Mouse (Mus musculus) thymus, postnatal 10 days (tissue): ENCODE measurements around the gene Lpcat2.

Source experiments
- DNase-seq, 2 experiments: peaks; one replicate each; pipeline ENCODE4 v3.0.0; 2021; ENCODE audit warnings: low spot score in 2 of 2

Gene Lpcat2

DNA sequence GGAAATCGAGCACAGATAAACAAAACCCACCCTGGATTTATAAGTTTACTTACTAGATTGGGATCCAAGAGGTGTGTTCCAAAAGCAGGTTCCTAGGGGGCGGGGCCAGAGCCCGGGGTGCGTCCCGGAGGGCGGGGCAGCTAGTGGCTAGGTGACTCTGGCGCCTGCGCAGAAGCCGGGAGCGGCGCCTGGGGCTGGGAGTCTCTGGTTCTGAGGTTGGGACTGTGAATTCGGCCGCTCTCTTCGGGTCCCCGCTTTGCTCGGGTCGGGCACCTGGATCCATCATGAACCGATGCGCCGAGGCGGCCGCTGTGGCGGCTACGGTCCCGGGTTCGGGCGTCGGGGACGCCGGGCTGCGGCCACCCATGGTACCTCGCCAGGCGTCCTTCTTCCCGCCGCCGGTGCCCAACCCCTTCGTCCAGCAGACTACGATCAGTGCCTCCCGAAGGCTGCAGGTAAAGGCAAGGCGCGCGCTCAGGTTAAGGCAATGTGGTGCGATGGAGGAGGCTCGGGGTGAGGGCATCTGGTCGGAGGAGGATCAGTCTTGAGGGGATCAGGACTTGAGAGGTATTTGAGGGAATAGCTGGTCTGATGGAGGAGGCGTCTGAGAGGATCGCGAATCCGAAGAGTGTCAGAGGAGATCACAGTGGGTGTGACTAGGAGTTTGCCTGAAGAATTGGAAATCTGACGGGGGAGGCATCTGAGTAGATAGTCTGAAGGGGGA lies at the start of gene Lpcat2:
TSS of gene Lpcat2 (plus strand) at position 169 of the 724 bp plus-strand sequence.
- peak in 1 of 2 experiments; percentile 18 for DNase-seq

DNA sequence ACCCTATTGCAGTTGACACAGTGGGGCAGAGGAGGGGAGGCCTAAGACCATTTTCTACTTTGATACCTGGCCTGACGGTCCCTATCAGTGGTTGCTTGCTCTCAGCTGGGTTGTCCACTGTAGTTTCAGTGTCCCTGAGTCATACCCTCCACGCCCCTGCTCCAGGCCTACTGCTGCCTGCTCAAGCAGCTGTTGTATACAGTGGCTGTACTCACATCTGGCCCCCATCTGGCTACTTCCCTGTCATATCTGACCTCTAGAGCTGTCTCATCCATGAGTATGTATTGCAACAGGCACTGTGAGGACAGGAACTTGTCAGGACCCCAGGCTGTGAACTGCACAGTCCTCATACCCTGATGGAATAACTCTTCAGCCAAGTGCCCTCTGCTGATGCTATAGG lies 42.4 kb upstream of the Lpcat2 start:
- no peak for DNase-seq

DNA sequence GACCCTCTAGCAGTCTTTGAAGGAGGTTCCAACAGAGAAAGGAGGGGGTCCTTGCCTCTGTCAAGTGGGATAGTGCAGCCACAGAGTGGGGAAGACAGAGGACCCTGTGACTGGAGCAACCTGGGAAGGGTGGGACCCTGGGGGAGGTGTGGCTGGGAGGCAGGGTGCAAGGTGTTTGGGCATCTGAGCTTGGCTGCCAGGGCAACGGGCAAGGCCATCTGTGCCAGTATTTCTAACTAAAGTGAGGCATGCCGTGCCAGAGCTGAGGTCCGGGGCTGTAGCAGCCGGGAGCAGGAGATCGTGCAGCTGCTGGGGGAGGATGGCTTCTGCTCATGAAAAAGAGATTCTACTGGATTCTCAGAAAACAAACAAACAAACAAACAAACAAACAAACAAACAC lies 39.5 kb upstream of the Lpcat2 start:
- no peak for DNase-seq

DNA sequence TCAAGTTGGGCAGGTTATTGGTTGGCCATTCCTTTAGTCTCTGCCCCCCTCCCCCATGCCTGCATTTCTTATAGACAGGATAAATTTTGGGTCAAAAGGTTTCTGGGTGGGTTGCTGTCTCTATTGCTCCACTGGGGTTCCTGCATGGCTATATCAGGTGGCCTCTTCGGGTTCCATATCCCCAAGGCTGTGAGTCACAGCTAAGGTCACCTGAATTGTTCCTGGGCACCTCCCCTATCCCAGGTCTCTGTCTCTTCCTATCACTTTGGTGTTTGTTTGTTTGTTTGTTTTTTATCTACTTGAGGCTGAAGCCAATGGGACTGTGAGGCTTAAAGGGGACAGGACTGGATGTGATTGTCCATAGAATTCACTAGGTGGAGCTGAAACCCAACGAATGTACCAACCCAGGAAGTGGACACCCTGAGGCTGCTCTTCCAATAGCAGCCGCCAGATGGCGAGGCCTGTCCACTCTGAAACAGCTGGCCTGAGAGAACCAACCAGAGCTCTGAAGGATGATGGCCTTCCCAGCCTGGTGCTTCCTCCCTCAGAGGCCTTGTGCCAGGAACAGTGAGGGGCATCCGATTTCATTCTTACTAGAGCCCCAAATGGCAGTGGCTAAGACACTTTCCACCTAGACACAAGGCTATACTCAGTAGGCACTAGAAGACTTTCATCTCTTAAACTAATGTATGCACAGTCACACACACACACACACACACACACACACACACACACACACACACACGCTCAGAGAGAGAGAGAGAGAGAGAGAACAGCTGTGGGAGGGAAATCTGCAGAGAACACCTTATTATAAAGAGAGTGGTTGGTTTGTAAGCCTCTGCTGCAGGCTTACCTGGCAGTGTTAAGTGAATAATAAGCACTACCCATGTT lies 37.0 kb upstream of the Lpcat2 start:
- peak in 1 of 2 experiments; percentile 45 for DNase-seq

DNA sequence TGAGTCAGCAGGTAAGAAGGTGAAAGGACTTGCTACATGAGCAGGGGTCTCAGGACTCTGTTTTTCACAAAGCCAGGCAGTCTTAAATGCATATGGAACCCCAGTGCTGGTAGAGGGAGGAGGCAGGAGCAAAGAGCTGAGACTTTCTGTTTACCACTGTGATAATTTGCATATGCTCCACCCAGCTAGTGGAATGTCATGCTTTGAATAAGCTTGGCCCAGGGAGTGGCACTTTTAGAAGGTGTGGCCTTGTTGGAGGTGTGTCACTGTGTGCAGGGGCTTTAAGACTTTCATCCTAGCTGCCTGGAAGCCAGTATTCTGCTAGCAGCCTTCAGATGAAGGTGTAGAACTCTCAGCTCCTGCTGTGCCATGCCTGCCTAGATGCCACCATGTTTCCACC lies 34.0 kb upstream of the Lpcat2 start:
- DNase-seq: no peak

DNA sequence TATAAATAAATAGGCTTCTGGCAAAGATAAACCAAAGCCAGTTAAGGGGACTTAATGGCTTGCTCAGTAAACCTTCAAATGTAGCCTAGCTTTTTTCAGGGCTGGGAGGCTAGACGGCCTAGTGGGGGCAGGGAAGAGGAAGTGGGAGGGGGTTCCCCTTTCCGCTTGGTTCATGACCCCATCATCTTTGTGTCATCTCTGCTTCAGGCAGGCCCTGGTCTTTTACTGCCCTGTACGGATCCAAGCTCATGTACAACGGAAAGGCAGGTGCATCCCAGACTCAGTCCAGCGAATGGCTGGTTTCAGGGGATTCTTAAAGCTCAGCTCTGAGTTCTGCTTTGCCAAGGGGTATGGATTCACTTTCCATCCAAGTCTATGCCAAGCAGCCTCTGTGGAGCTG lies 32.8 kb upstream of the Lpcat2 start:
- DNase-seq: no peak

DNA sequence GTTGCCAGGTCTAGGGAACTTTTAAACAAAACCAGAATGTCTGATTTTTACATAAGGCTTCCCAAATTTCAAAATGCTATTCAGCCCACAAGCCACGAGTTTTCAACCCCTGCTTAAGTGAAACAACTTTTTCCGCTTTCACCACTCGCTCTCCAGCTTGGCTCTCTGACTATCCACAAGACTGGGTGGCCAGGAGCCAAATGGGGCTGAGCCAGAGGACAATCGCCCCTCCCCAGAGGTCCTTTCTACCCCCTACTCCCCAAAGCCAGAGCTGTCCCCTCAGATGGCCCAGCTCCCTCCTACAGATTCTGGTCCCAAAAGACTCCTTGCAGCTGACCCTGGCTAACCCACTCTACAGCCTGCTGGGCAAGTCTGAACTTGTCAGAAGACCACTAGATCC lies 29.1 kb upstream of the Lpcat2 start:
- DNase-seq: no peak

DNA sequence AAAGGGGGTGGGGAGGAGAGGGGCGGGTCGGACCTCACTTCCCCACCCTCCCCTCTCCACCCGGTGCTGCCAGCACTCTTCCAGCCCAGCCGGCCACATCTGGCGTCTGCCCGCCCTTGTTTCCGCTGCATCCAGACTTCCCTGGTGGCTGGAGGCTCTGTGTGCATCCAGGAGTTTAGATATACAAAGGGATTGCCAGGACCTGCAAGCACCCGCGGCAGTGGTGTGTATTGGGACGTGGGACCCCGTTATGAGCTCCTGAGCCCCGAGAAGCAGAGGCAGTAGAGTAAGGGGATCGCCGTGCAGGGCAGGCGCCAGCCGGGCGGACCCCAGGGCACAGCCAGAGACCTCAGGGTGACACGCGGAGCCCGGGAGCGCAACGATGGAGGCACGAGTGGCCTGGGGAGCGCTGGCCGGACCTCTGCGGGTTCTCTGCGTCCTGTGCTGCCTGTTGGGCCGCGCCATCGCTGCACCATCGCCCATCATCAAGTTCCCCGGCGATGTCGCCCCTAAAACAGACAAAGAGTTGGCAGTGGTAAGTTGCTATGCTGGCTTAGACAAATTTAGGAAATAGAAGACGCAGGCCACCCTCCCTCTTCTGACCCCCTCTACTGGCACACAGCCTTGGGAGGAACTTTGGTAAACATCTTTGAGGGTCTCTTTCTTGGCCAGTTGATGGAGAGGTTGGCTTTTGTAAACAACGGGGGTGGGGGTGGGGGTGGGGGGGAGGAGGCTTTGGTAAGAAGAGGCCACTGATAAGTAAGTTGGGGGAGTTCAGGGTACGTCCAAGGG lies 27.7 kb upstream of the Lpcat2 start, which contains the start of gene Mmp2:
TSS of gene Mmp2 (plus strand) at position 49 of the 792 bp plus-strand sequence.
- DNase-seq: no peak

DNA sequence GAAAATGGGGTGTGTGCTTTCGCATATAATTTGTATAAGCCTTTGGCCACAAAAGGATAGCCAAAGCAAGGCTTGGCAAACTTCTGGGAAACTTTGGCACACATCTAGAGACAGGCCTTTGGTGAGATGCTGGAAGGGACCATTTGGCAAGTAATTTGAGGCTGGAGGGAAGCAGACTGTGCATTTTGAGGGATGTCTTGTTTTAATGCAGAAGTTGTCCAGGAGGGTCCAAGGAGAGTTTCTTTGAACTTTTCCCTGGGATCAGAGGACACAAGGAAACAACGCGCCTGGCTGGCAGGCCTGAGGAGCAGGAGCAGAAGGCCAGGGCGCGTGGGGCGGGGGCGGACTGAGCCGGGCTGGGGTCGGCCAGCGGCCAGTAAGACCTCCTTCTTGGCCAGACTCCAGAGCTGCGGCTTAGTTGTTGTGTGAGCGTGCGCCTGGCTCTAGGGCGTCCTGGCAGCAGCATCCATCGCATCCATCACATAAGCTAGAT lies 26.8 kb upstream of the Lpcat2 start:
- no peak for DNase-seq

DNA sequence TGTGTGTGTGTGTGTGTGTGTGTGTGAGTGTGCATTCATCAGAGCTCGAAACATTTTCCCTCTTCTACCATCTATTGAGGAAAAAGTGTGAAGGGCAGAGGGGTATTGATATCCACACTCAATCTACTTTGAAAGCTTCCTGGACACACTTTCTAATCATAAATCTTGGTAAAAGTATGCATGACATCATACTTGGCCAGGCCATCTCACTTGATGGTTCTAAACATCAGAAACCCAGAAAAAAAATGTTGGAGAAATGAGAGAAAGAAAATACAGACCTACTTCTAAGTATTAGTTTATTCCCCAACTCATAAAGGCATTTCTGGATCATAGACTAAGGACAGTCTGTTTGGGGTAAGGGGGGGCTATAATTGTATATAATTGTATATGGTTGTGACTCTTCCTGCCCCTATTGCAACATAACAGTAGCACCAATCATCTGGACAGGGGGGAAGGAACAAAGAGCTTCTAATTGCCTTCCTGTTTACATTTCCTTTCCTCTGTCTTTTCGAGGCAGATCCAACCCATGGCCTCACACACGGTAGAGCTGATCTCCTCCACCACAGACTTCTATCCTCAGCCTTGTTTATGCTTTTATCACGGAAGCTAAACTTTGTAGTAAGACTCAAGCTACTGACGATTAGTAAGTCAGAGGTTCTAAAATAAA lies 20.9 kb upstream of the Lpcat2 start:
- DNase-seq: no peak

DNA sequence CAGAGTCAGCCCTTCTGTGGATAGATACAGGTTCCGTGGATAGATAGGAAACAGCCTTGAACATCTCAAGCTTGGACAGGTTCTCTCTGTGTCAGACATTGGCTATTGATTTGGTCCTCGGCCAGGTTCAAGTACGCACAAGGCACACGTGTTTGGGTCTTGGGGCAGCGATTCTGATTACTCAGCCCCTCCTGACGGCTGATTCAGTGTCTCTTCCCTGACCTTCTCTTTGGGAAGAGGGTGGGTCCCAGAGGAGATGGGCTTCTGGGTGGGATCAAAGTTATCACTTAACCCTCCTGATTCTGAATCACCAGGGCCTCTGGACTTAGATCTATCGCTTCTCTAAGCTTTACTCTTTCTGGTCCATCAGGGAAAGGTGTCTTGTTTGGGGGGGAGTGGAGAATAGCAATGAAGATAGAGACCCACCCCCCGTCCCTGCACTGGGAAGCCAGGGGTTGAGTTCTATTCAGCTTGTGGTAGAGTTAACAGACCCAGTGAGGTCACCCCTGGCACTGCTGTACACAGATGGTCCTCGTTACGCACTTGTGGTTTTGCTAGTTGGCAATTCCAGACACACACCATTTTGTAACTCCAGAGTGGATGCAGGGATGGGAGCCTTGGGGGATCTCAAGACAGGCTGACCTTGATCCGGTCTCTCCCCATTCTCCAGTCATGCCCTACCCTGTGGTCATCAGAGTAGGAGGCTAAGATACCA lies 20.2 kb upstream of the Lpcat2 start:
- no peak for DNase-seq

DNA sequence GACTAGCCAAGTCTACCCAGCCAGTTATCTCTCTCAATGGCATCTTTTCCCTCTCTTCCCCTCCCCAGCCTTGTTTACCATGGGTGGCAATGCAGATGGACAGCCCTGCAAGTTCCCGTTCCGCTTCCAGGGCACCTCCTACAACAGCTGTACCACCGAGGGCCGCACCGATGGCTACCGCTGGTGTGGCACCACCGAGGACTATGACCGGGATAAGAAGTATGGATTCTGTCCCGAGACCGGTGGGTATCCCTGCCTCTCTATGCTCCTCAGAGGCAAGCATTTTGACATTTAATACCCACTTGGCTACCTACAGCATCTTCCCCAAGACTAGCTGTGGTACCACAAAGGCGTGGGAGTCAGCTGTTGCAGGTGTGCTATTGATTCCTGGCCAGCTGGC lies 19.2 kb upstream of the Lpcat2 start:
- DNase-seq: no peak

DNA sequence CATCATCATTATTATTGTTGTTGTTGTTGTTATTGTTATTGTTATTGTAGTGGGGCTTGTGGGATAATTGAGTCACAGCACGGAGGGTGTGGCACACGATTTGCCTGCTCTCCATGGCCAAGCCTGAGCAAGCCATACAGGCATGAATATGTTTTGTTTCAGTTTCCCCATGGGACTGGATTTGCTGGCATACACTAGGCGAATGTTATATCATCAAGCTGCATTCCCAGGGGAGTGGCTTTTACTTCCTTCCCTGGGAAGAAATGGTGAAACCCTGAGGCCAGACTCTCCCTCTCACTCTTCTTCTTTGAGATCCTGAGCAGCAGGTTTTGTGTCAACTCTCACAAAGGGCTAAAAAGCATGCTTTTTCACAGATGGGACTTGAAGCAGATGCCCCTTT lies 16.5 kb upstream of the Lpcat2 start:
- no peak for DNase-seq

DNA sequence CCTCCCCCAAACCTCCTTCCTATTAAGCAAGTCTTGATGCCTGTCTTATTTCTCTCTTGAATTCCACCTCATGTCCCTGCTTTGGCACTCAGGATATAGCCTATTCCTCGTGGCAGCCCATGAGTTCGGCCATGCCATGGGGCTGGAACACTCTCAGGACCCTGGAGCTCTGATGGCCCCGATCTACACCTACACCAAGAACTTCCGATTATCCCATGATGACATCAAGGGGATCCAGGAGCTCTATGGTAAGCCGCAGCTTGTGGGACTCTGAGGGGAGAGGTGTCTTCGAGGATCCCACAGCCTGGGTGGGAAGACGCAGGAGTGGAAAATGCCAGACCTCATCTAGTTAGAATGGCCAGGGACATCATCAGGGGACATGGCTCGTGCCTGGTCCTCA lies 16.0 kb upstream of the Lpcat2 start:
- DNase-seq: no peak

DNA sequence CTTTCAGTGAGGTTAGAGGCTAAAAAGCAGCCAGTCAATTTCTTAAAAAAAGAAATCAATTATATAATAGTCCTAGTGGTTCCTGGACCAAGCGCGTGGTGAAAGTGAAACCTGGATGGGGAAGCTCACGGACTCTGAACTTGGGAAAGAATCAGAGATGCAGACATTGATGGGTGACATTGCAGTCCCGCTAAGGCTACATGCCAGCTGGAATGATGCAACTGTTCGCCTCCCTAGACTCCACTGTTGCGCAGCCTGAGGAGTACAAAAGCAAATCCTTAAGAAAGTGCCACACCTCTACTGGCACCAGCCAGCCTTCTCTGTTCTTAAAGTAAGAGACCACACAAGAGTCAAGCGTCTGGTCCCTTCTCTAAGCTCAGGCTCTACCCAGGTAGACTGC lies 15.3 kb upstream of the Lpcat2 start:
- no peak for DNase-seq

DNA sequence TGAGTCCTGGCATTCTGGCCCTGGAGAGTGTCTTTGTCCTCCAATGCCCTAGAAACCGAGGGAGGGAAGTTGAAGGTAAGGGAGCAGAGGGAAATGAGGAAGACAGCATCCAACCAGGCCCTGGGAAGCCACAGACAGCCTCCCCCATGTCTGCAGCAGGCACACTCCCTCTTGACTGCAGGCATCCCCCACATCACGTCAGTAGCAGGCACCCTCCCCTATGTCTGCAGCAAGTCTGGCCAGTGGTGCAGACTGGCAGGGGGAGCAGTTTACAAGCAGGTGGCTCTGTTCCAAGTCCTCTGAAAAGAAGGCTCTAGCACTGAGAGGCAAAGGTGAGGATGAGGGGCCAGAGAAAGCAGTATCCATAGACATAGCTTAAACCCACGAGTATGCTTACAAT lies 8.5 kb upstream of the Lpcat2 start:
- no peak for DNase-seq

DNA sequence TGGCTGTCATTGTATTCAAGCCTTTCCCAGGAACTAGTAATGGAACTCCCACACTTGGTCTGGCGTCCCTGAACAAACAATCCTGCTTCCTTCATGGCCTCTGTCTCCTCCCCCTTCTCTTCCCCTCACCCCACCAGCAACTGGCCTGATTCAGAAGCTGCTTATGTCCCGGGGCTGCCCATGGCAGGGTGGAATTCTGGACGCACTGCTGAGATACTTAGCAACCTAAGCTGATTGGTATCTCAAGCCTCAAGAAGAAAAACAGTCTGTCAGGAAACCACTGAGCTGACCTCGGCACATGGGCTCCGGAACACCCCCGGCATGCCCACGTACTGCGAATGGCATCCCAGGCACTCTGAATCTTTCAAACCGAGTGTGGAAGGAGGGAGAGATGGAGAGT lies 7.8 kb upstream of the Lpcat2 start:
- DNase-seq: no peak

DNA sequence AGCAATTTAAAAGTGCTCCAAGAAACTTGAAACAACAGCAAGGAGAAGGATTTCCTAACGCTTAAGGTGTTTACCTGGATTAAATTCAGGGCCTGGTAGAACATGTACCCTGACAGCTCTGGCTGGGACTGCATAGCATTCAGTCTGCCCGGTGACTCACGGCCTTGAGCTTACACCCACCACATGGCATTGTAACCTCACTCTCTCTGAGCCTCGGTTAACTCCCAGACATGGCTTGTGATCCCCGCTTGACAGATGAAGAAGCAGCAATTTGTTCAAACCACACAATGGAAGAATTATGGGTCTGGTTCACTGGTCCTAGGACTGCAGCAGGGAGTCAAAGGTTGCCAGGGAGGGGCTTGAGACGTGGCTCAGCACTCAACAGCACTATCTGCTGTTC lies 5.9 kb upstream of the Lpcat2 start:
- DNase-seq: no peak

DNA sequence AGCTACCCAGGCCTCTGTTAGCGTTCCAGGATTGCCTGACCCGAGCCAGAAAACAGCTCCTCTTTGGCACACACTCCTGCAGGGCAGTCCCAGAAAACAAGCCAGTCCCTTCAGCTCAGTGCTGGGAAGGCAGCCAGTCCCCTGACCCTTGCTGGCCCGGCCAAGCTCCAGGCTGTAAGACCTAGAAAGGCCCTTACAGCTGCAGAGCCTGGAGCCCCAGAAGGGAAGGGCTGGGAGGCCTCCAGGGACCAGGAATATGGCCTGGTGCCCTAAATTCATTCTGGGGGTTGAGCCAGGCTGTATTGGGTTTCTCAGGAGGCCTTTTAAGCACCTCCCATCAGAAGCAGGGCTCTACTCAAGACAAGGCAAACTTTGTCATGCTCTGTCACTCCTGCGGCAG lies 4.9 kb upstream of the Lpcat2 start:
- no peak for DNase-seq

DNA sequence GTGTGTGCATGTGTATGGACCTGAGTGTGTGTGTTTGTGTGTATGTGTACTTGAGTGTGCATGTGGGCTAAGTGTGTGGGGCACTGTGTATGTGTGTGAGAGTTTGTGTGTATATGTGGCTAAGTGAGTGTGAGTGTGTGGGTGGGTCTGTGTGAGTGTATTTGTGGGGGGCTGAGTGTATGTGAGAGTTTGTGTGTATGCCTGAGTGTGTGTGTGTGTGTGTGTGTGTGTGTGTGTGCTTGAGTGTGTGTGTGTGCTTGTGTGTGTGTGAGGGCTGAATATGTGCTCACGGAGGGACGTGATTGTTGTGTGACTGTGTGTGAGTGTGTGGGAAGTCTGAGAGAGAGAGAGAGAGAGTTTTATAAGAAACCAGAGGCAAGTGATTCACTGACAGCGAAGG lies 3.8 kb upstream of the Lpcat2 start:
- DNase-seq: no peak
